Mouse (Mus musculus) hindbrain, embryonic 15.5 days (tissue): ENCODE results near the gene Ece1. TPM values are rescaled to one million over a fixed set of nuclear protein-coding genes. Genes with fewer than 3 reads are reported as not detected.
A peak's percentile ranks its signal among the peaks of the same experiment; 100 is the strongest.

ENCODE experiments used
- ATAC-seq: fragments of 200-750 bp; cut with Nextera tagmentation; 2 replicates; pipeline ENCODE4 v1.8.0; 2017; ENCODE audit warnings: low read depth, moderate number of reproducible peaks, moderate TSS enrichment; ENCODE audit not compliant: low FRiP score
- H3K27ac ChIP-seq: fragments of 300-500 bp; sonication (generic); replicated peaks from 2 replicates; pipeline ENCODE4 v1.5.1; 2015; ENCODE audit warnings: mild to moderate bottlenecking, inconsistent platforms
- H3K27me3 ChIP-seq: fragments of 300-500 bp; sonication (generic); 2 replicates; pipeline ENCODE4 v1.6.1; 2015; ENCODE audit warnings: control low read depth, inconsistent platforms
- H3K36me3 ChIP-seq: fragments of 300-500 bp; sonication (generic); 2 replicates; pipeline ENCODE4 v1.6.1; 2015; ENCODE audit warnings: control low read depth, inconsistent platforms
- H3K4me1 ChIP-seq: fragments of 300-500 bp; sonication (generic); replicated peaks from 2 replicates; pipeline ENCODE4 v1.6.1; 2015; ENCODE audit warnings: control low read depth, inconsistent platforms
- H3K4me2 ChIP-seq: fragments of 300-500 bp; sonication (generic); 2 replicates; pipeline ENCODE4 v1.6.1; 2015; ENCODE audit warnings: moderate library complexity, mild to moderate bottlenecking, inconsistent platforms
- H3K4me3 ChIP-seq: fragments of 300-500 bp; sonication (generic); 2 replicates; pipeline ENCODE4 v1.5.1; 2015; ENCODE audit warnings: mild to moderate bottlenecking, inconsistent platforms
- H3K9ac ChIP-seq: fragments of 300-500 bp; sonication (generic); 2 replicates; pipeline ENCODE4 v1.6.1; 2015; ENCODE audit warnings: inconsistent platforms
- H3K9me3 ChIP-seq: fragments of 300-500 bp; sonication (generic); 2 replicates; pipeline ENCODE4 v1.6.1; 2016; ENCODE audit warnings: control low read depth, inconsistent platforms
- WGBS: fragments of 180-500 bp; shearing (Covaris S2); methylation state at CpG from one replicate; pipeline ENCODE4 v1.1.7; 2015; 5-methylcytosine and 5-hydroxymethylcytosine counted together
- polyA plus RNA-seq: library from polyadenylated mRNA; unstranded; fragments of >200 nt; fragmentation: Nextera tagmentation; extraction: Ambion mirVana; gene quantifications from 2 replicates; pipeline ENCODE4 v1.2.1, GENCODE M21; 2015

Ece1 gene
- polyA plus RNA-seq, result 18.7 and 24.8 TPM in 2 replicates

- Histone ChIP-seq H3K36me3 (no peaks in the 10 kb centered on the region), H3K4me2 (peak within 1 kb of the TSS; percentile 73), H3K4me3 (peak within 1 kb of the TSS; percentile 91), H3K9ac (peak within 1 kb of the TSS; percentile 84), H3K4me1 (peaks cover 59% of the 10 kb centered on the region), H3K27ac (peak within 1 kb of the TSS; percentile 51; the same call in 1 of the 2 replicates), H3K27me3 (no peaks in the 10 kb centered on the region), H3K9me3 (no peaks in the 10 kb centered on the region)
- peak; percentile 93 for ATAC-seq
- WGBS, result under 1% methylated on average over 37 of the region's 37 CpGs
These were observed at the start of gene Ece1 for GRCm38 (mm10) chr4:137862019-137862418. TSS of gene Ece1 (plus strand) at chr4:137862237.

GRCm38 (mm10) chr4:137812946-137813708 is 48.9 kb upstream of the Ece1 start:
- H3K27ac ChIP-seq, result no peak overlapping the region; the same call in 1 of the 2 replicates

GRCm38 (mm10) chr4:137814140-137814539 is 47.9 kb upstream of the Ece1 start:
- no peaks in the 10 kb centered on the region for H3K36me3 ChIP-seq
- H3K27ac ChIP-seq, result no peak overlapping the region
- no peak overlapping the region for H3K9ac ChIP-seq
- no peaks in the 10 kb centered on the region for H3K27me3 ChIP-seq
- H3K4me2 ChIP-seq, result no peak overlapping the region
- H3K4me1 ChIP-seq, result peaks cover 2% of the 10 kb centered on the region; the same call in 1 of the 2 replicates
- ATAC-seq, result no peak
- WGBS, result 74% methylated on average over 7 of the region's 7 CpGs
- H3K4me3 ChIP-seq, result no peak overlapping the region
- no peaks in the 10 kb centered on the region for H3K9me3 ChIP-seq

More at GRCm38 (mm10) chr4:137812946-137813708, 48.9 kb upstream of the Ece1 start:
- peaks cover 2% of the 10 kb centered on the region; the same call in 1 of the 2 replicates for H3K4me1 ChIP-seq
- H3K36me3 ChIP-seq, result no peaks in the 10 kb centered on the region
- WGBS, result 68% methylated on average over 13 of the region's 13 CpGs
- H3K9ac ChIP-seq, result no peak overlapping the region
- no peak for ATAC-seq
- no peaks in the 10 kb centered on the region for H3K27me3 ChIP-seq
- H3K4me3 ChIP-seq, result no peak overlapping the region
- no peaks in the 10 kb centered on the region for H3K9me3 ChIP-seq
- no peak overlapping the region for H3K4me2 ChIP-seq

- no peak for ATAC-seq
- no peak overlapping the region for H3K4me2 ChIP-seq
- no peaks in the 10 kb centered on the region for H3K9me3 ChIP-seq
- H3K4me3 ChIP-seq, result no peak overlapping the region
- no peak overlapping the region for H3K27ac ChIP-seq
- 81% methylated on average over 3 of the region's 3 CpGs for WGBS
- no peak overlapping the region for H3K9ac ChIP-seq
- peaks cover 2% of the 10 kb centered on the region; the same call in 1 of the 2 replicates for H3K4me1 ChIP-seq
- no peaks in the 10 kb centered on the region for H3K27me3 ChIP-seq
- no peaks in the 10 kb centered on the region for H3K36me3 ChIP-seq
These were observed 46.6 kb upstream of the Ece1 start for GRCm38 (mm10) chr4:137815473-137815872.

- Histone ChIP-seq H3K4me3 (no peak overlapping the region), H3K36me3 (no peaks in the 10 kb centered on the region), H3K4me1 (peaks cover 2% of the 10 kb centered on the region; the same call in 1 of the 2 replicates), H3K9me3 (no peaks in the 10 kb centered on the region), H3K27me3 (no peaks in the 10 kb centered on the region), H3K9ac (no peak overlapping the region), H3K4me2 (no peak overlapping the region), H3K27ac (no peak overlapping the region)
- ATAC-seq, result no peak
- 78% methylated on average over 7 of the region's 7 CpGs for WGBS
These were observed 45.8 kb upstream of the Ece1 start for GRCm38 (mm10) chr4:137816216-137816615.

- Histone ChIP-seq H3K27me3 (no peaks in the 10 kb centered on the region), H3K9ac (no peak overlapping the region), H3K4me3 (no peak overlapping the region), H3K4me1 (peaks cover 2% of the 10 kb centered on the region; the same call in 1 of the 2 replicates), H3K9me3 (no peaks in the 10 kb centered on the region), H3K27ac (no peak overlapping the region), H3K36me3 (no peaks in the 10 kb centered on the region), H3K4me2 (no peak overlapping the region)
- 89% methylated on average over 3 of the region's 3 CpGs for WGBS
- no peak for ATAC-seq
These were observed 43.7 kb upstream of the Ece1 start for GRCm38 (mm10) chr4:137818341-137818740.

- Histone ChIP-seq H3K9me3 (no peaks in the 10 kb centered on the region), H3K4me1 (no peaks in the 10 kb centered on the region), H3K36me3 (no peaks in the 10 kb centered on the region), H3K27ac (0 out of 2 replicates have a peak overlapping the region, but pooled peaks have one; percentile 8), H3K9ac (no peak overlapping the region), H3K27me3 (no peaks in the 10 kb centered on the region), H3K4me2 (no peak overlapping the region), H3K4me3 (no peak overlapping the region)
- no peak for ATAC-seq
- WGBS, result 51% methylated on average over 2 of the region's 2 CpGs
These were observed 42.5 kb upstream of the Ece1 start for GRCm38 (mm10) chr4:137819487-137819886.

- Histone ChIP-seq H3K27ac (no peak overlapping the region), H3K27me3 (no peaks in the 10 kb centered on the region), H3K9me3 (no peaks in the 10 kb centered on the region), H3K36me3 (no peaks in the 10 kb centered on the region), H3K4me2 (no peak overlapping the region), H3K9ac (no peak overlapping the region), H3K4me1 (no peaks in the 10 kb centered on the region), H3K4me3 (no peak overlapping the region)
- WGBS, result 57% methylated on average over 3 of the region's 3 CpGs
- no peak for ATAC-seq
These were observed 41.3 kb upstream of the Ece1 start for GRCm38 (mm10) chr4:137820721-137821120.

- Histone ChIP-seq H3K27me3 (no peaks in the 10 kb centered on the region), H3K36me3 (no peaks in the 10 kb centered on the region), H3K4me1 (no peaks in the 10 kb centered on the region), H3K9me3 (no peaks in the 10 kb centered on the region), H3K4me3 (no peak overlapping the region), H3K4me2 (no peak overlapping the region), H3K27ac (no peak overlapping the region), H3K9ac (no peak overlapping the region)
- no peak for ATAC-seq
- WGBS, result 87% methylated on average over 5 of the region's 5 CpGs
These were observed 39.5 kb upstream of the Ece1 start for GRCm38 (mm10) chr4:137822537-137822936.

- Histone ChIP-seq H3K4me1 (no peaks in the 10 kb centered on the region), H3K36me3 (no peaks in the 10 kb centered on the region), H3K27ac (no peak overlapping the region), H3K4me3 (no peak overlapping the region), H3K27me3 (no peaks in the 10 kb centered on the region), H3K9me3 (no peaks in the 10 kb centered on the region), H3K4me2 (no peak overlapping the region), H3K9ac (no peak overlapping the region)
- no peak for ATAC-seq
- WGBS, result 88% methylated on average over 3 of the region's 3 CpGs
These were observed 38.5 kb upstream of the Ece1 start for GRCm38 (mm10) chr4:137823542-137823941.

GRCm38 (mm10) chr4:137824881-137825280 is 37.2 kb upstream of the Ece1 start:
- ATAC-seq, result no peak
- 85% methylated on average over 2 of the region's 2 CpGs for WGBS

GRCm38 (mm10) chr4:137830380-137830779 is 31.7 kb upstream of the Ece1 start:
- Histone ChIP-seq H3K36me3 (no peaks in the 10 kb centered on the region), H3K9me3 (no peaks in the 10 kb centered on the region), H3K27me3 (no peaks in the 10 kb centered on the region), H3K9ac (no peak overlapping the region), H3K4me2 (no peak overlapping the region), H3K4me1 (no peaks in the 10 kb centered on the region), H3K27ac (no peak overlapping the region), H3K4me3 (no peak overlapping the region)
- ATAC-seq, result no peak
- 20% methylated on average over 6 of the region's 6 CpGs for WGBS

More at GRCm38 (mm10) chr4:137824881-137825280, 37.2 kb upstream of the Ece1 start:
- Histone ChIP-seq H3K27me3 (no peaks in the 10 kb centered on the region), H3K4me2 (no peak overlapping the region), H3K27ac (no peak overlapping the region), H3K9ac (no peak overlapping the region), H3K36me3 (no peaks in the 10 kb centered on the region), H3K9me3 (no peaks in the 10 kb centered on the region), H3K4me1 (no peaks in the 10 kb centered on the region), H3K4me3 (no peak overlapping the region)
